Mouse (Mus musculus) CH12.LX (cell line): ENCODE measurements around the gene Psmc5. TPM values are rescaled to one million over a fixed set of nuclear protein-coding genes. Genes with fewer than 3 reads are reported as not detected.

Experiments used
- DNase-seq: peaks from one replicate; pipeline ENCODE4 v3.0.0-alpha.2; 2013; ENCODE audit errors: extremely low read depth
- H3K27ac ChIP-seq: 2 replicates; pipeline ENCODE4 v1.5.1; 2012; ENCODE audit warnings: low read depth, mild to moderate bottlenecking, control low read depth, moderate library complexity; ENCODE audit not compliant: insufficient read depth
- H3K27me3 ChIP-seq: replicated peaks from 2 replicates; pipeline ENCODE3; 2012; ENCODE audit warnings: inconsistent platforms
- H3K36me3 ChIP-seq, 2 experiments: replicated peaks in 1 of 2; 2 replicates each; pipeline versions ENCODE3 to v1.6.1; 2012; ENCODE audit warnings: inconsistent platforms in 1 of 2, low read length in 1 of 2, mild to moderate bottlenecking in 1 of 2, mixed read lengths in 1 of 2, moderate library complexity in 1 of 2; ENCODE audit not compliant: control insufficient read depth in 1 of 2, insufficient read depth in 1 of 2
- H3K4me1 ChIP-seq, 2 experiments: 2 replicates each; pipeline ENCODE4 v1.6.1; 2012; ENCODE audit warnings: inconsistent platforms in 1 of 2, moderate library complexity in 1 of 2; ENCODE audit not compliant: insufficient read depth in 2 of 2, control insufficient read depth in 1 of 2
- H3K4me2 ChIP-seq: 2 replicates; pipeline ENCODE4 v1.6.1; 2012; ENCODE audit warnings: low read depth, mild to moderate bottlenecking, control low read depth; ENCODE audit not compliant: poor library complexity, insufficient read depth, severe bottlenecking
- H3K4me3 ChIP-seq, 3 experiments: fragments of 150-350 bp in 1 of 3; sonication (generic) in 1 of 3; replicated peaks in 1 of 3; 2 replicates each; pipeline versions ENCODE3 to v1.5.1; 2011 to 2012; ENCODE audit warnings: low read depth in 2 of 3, low read length in 2 of 3, mild to moderate bottlenecking in 2 of 3, moderate library complexity in 2 of 3, control low read depth in 1 of 3, improper control_type of control experiment in 1 of 3, inconsistent platforms in 1 of 3, mixed read lengths in 1 of 3; ENCODE audit not compliant: poor library complexity in 1 of 3
- H3K79me2 ChIP-seq: replicated peaks from 2 replicates; pipeline ENCODE4 v1.6.1; 2012; ENCODE audit warnings: mild to moderate bottlenecking, moderate library complexity; ENCODE audit not compliant: control insufficient read depth, poor library complexity, insufficient read depth, severe bottlenecking; ENCODE audit errors: extremely low read depth
- H3K9ac ChIP-seq: 2 replicates; pipeline ENCODE4 v1.6.1; 2012; ENCODE audit warnings: low read depth, mild to moderate bottlenecking, control low read depth, moderate library complexity; ENCODE audit not compliant: insufficient read depth
- H3K9me3 ChIP-seq: replicated peaks from 2 replicates; pipeline ENCODE3; 2012; ENCODE audit warnings: low read length, inconsistent platforms, mixed read lengths
- CHD2 ChIP-seq: IDR thresholded peaks from 2 replicates; pipeline ENCODE4 v1.6.1; 2011; ENCODE audit warnings: low read length, improper control_type of control experiment
- CTCF ChIP-seq, 2 experiments: IDR thresholded peaks in 1 of 2; conservative IDR thresholded peaks in 1 of 2; 2 replicates each; pipeline ENCODE4 v1.5.1; 2011 to 2012; ENCODE audit warnings: low read depth in 2 of 2, low read length in 2 of 2, improper control_type of control experiment in 1 of 2, inconsistent platforms in 1 of 2, mild to moderate bottlenecking in 1 of 2, moderate library complexity in 1 of 2
- E2F4 ChIP-seq: IDR thresholded peaks from 2 replicates; pipeline ENCODE4 v1.6.1; 2011; ENCODE audit warnings: low read depth, low read length, improper control_type of control experiment; ENCODE audit not compliant: insufficient replicate concordance
- ETS1 ChIP-seq: conservative IDR thresholded peaks from 2 replicates; pipeline ENCODE4 v1.6.1; 2012; ENCODE audit warnings: low read depth, mild to moderate bottlenecking, inconsistent platforms, low read length, improper control_type of control experiment, moderate library complexity
- GABPA ChIP-seq: IDR thresholded peaks from 2 replicates; pipeline ENCODE4 v1.6.1; 2012; ENCODE audit warnings: low read depth, low read length, improper control_type of control experiment, inconsistent platforms; ENCODE audit not compliant: insufficient replicate concordance
- MAFK ChIP-seq: IDR thresholded peaks from 2 replicates; pipeline ENCODE4 v1.6.1; 2011; ENCODE audit warnings: low read length, improper control_type of control experiment; ENCODE audit not compliant: insufficient replicate concordance
- MAX ChIP-seq: IDR thresholded peaks from 2 replicates; pipeline ENCODE4 v1.6.1; 2011; ENCODE audit warnings: low read length, improper control_type of control experiment
- MEF2A ChIP-seq: IDR thresholded peaks from 2 replicates; pipeline ENCODE4 v1.6.1; 2014; ENCODE audit warnings: low read depth, mild to moderate bottlenecking, inconsistent platforms, low read length, improper control_type of control experiment, borderline replicate concordance
- MXI1 ChIP-seq: IDR thresholded peaks from 2 replicates; pipeline ENCODE4 v1.6.1; 2011; ENCODE audit warnings: mild to moderate bottlenecking, low read depth, low read length, improper control_type of control experiment
- NRF1 ChIP-seq: IDR thresholded peaks from 2 replicates; pipeline ENCODE4 v1.6.1; 2014; ENCODE audit warnings: low read depth, mild to moderate bottlenecking, inconsistent platforms, low read length, improper control_type of control experiment, moderate library complexity
- SIN3A ChIP-seq: IDR thresholded peaks from 2 replicates; pipeline ENCODE4 v1.6.1; 2012; ENCODE audit warnings: low read length, improper control_type of control experiment, inconsistent platforms
- SMC3 ChIP-seq: IDR thresholded peaks from 2 replicates; pipeline ENCODE4 v1.6.1; 2011; ENCODE audit warnings: low read depth, low read length, improper control_type of control experiment
- UBTF ChIP-seq: IDR thresholded peaks from 2 replicates; pipeline ENCODE4 v1.6.1; 2012; ENCODE audit warnings: low read depth, mild to moderate bottlenecking, inconsistent platforms, low read length, improper control_type of control experiment, moderate library complexity
- USF2 ChIP-seq: conservative IDR thresholded peaks from 2 replicates; pipeline ENCODE4 v1.6.1; 2011; ENCODE audit warnings: low read depth, low read length, improper control_type of control experiment
- ZKSCAN1 ChIP-seq: IDR thresholded peaks from 2 replicates; pipeline ENCODE4 v1.6.1; 2012; ENCODE audit warnings: low read depth, inconsistent platforms, low read length, improper control_type of control experiment, borderline replicate concordance
- ZNF384 ChIP-seq: IDR thresholded peaks from 2 replicates; pipeline ENCODE4 v1.6.1; 2012; ENCODE audit warnings: low read depth, low read length, improper control_type of control experiment, inconsistent platforms
- dilution Hi-C: fragments of 300-500 bp; cut with MboI; formaldehyde crosslinking; loops from 2 replicates; pipeline ENCODE4 v1.14.3; 2020; ENCODE audit warnings: low sequenced_read_pairs; ENCODE audit not compliant: extremely low pct_unique_long_range_greater_than_20kb, extremely low pct_ligation_motif_present
- in situ Hi-C: fragments of 300-500 bp; cut with MboI; formaldehyde crosslinking; loops from 3 replicates; pipeline ENCODE4 v1.14.3; 2019; ENCODE audit warnings: low sequenced_read_pairs, low pct_ligation_motif_present, low pct_unique_long_range_greater_than_20kb, mixed read lengths
- polyA plus RNA-seq: library from polyadenylated mRNA; unstranded; fragments of >175 nt; gene quantifications from 2 replicates; pipeline ENCODE4 v1.2.1, GENCODE M21; 2012; ENCODE audit warnings: low read depth; ENCODE audit not compliant: insufficient read length
- total RNA-seq, 2 experiments: library from RNA; depleted of rRNA; stranded (reverse); fragments of 300-350 nt in 1 of 2; fragments of >200 nt in 1 of 2; gene quantifications; 2 replicates each; pipeline ENCODE4 v1.2.3; 2012 to 2014

The Psmc5 gene
- total and polyA plus RNA-seq, 3 experiments, result 139 to 344 (median 250) TPM

- TF ChIP-seq MEF2A, result peak; percentile 87; the same call in 1 of the 2 replicates
- TF ChIP-seq ETS1, result peak; percentile 33
- TF ChIP-seq E2F4, result 0 out of 2 replicates have a peak, but pooled peaks have one; percentile 37
- no peak for TF ChIP-seq CTCF (conservative IDR thresholded peaks at IDR 0.05 in 1 of 2, IDR thresholded peaks at IDR 0.05 in 1 of 2; ENCODE audit: low read depth in 2 of 2, low read length in 2 of 2)
- TF ChIP-seq MAFK, result 0 out of 2 replicates have a peak, but pooled peaks have one; percentile 28
- 0 out of 2 replicates have a peak, but pooled peaks have one; percentile 23 for TF ChIP-seq SMC3
- peak; percentile 97 for TF ChIP-seq SIN3A
- TF ChIP-seq MXI1, result peak; percentile 84
- TF ChIP-seq CHD2, result peak; percentile 98
- TF ChIP-seq ZKSCAN1, result no peak
- TF ChIP-seq ZNF384, result no peak
- TF ChIP-seq UBTF, result peak; percentile 99
- TF ChIP-seq GABPA, result no peak
- peak; percentile 44; the same call in 1 of the 2 replicates for TF ChIP-seq USF2
These were observed 16.8 kb downstream of the Psmc5 start, which contains the start of gene Smarcd2 (continued) for GRCm38 (mm10) chr11:106272644-106273310.

DNA sequence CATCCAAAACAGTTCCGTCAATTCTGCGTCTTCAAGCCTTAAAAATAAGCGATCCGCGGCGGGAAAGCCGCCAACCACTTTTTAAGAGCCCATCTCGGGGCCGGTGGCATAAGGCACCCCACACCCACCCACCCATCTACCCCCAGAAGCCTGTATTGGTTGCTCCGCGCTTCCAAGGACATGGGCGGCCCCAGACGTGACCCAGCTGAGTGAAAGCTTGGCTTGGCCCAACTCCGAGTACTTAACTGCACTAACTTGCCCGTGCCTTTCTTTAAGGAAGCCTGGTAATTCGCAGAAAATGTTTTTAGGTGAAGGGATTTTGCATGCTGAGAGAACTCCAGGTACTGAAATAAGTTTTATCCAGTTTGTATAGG lies 17.3 kb downstream of the Psmc5 start:
- peak overlapping the region; percentile 42 to 82 (median 43) for H3K4me3 ChIP-seq
- peaks cover 18 to 49% of the 10 kb centered on the region in 2 experiments for H3K4me1 ChIP-seq
- no peak for TF ChIP-seq USF2
- TF ChIP-seq CHD2, result no peak
- no peak for TF ChIP-seq SMC3
- TF ChIP-seq MAX, result no peak
- TF ChIP-seq GABPA, result no peak
- no peaks in the 10 kb centered on the region for H3K9me3 ChIP-seq
- H3K27me3 ChIP-seq, result no peaks in the 10 kb centered on the region
- peaks cover 37% of the 10 kb centered on the region for H3K79me2 ChIP-seq
- no peak overlapping the region for H3K27ac ChIP-seq
- H3K9ac ChIP-seq, result peak overlapping the region; percentile 7
- H3K4me2 ChIP-seq, result peak overlapping the region; percentile 48
- in situ Hi-C loops (no loop called here), dilution Hi-C loops (no loop called here)
- DNase-seq, result no peak
- H3K36me3 ChIP-seq, result peaks cover 0 to 10% of the 10 kb centered on the region in 2 experiments

DNA sequence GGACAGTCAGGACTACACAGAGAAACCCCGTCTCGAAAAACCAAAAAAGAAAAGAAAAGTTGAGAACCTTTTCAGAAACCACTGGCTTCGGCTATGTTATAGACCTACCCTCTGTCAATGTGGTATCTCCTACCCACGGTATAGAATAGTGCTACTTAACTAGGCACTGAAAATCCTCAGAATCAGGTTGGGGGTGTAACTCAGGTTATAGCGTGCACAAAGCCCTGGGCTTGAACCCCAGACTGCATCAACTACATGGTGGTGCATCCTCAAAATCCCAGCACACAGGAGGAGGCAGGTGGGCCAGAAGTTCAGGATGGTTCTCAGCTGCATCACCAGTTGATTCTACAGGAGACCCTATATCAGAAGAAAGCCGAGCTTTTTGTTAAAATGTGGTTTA lies 17.9 kb downstream of the Psmc5 start:
- H3K4me2 ChIP-seq, result no peak overlapping the region
- H3K27me3 ChIP-seq, result peaks cover 2% of the 10 kb centered on the region
- peaks cover 17 to 44% of the 10 kb centered on the region in 2 experiments for H3K4me1 ChIP-seq
- H3K9ac ChIP-seq, result no peak overlapping the region
- H3K36me3 ChIP-seq, result peaks cover 0 to 7% of the 10 kb centered on the region in 2 experiments
- no peak for DNase-seq
- no peak for TF ChIP-seq NRF1
- peak overlapping the region in 1 of 3 experiments; percentile 7 for H3K4me3 ChIP-seq
- dilution Hi-C loops (no loop called here), in situ Hi-C loops (no loop called here)
- H3K79me2 ChIP-seq, result peaks cover 31% of the 10 kb centered on the region
- no peaks in the 10 kb centered on the region for H3K9me3 ChIP-seq
- no peak overlapping the region for H3K27ac ChIP-seq
